Mouse (Mus musculus) embryonic fibroblast, embryonic 13.5 days (primary cell): Measurements from ENCODE around the gene Polr1a.

Source experiments
- CTCF ChIP-seq: IDR thresholded peaks from 2 replicates; pipeline ENCODE4 v1.5.1; 2011; ENCODE audit warnings: mild to moderate bottlenecking, control low read depth, low read length, moderate library complexity, borderline replicate concordance; ENCODE audit not compliant: insufficient read depth
- POLR2A ChIP-seq: IDR thresholded peaks from 2 replicates; pipeline ENCODE4 v1.6.1; 2011; ENCODE audit warnings: low read depth, mild to moderate bottlenecking, control low read depth, low read length, moderate library complexity

GRCm38 (mm10) chr6:71969459-71969858 is 60.6 kb downstream of the Polr1a start:
- TF ChIP-seq CTCF, result no peak
- TF ChIP-seq POLR2A, result no peak
